Mouse (Mus musculus) myocyte (in vitro differentiated cells): Measurements from ENCODE around the gene Pglyrp2.

Source experiments
- CEBPB ChIP-seq: IDR thresholded peaks from 2 replicates; pipeline ENCODE4 v1.6.1; 2011; ENCODE audit warnings: mild to moderate bottlenecking, moderate library complexity; ENCODE audit not compliant: poor library complexity, insufficient read depth, severe bottlenecking
- POLR2A ChIP-seq: IDR thresholded peaks from one replicate; pipeline ENCODE4 v1.6.1; 2011; ENCODE audit warnings: low read depth, mild to moderate bottlenecking, control low read depth, moderate library complexity; ENCODE audit not compliant: insufficient read length

GRCm38 (mm10) chr17:32402011-32402778, 21.8 kb downstream of the Pglyrp2 start:
- TF ChIP-seq POLR2A, result no peak
- no peak for TF ChIP-seq CEBPB
